Mouse (Mus musculus) cerebellum, adult 11 months (tissue): ENCODE results near the gene Chn1.

Experiments
- DNase-seq: peaks from one replicate; pipeline ENCODE4 v3.0.0; 2022

Chn1 gene

DNA sequence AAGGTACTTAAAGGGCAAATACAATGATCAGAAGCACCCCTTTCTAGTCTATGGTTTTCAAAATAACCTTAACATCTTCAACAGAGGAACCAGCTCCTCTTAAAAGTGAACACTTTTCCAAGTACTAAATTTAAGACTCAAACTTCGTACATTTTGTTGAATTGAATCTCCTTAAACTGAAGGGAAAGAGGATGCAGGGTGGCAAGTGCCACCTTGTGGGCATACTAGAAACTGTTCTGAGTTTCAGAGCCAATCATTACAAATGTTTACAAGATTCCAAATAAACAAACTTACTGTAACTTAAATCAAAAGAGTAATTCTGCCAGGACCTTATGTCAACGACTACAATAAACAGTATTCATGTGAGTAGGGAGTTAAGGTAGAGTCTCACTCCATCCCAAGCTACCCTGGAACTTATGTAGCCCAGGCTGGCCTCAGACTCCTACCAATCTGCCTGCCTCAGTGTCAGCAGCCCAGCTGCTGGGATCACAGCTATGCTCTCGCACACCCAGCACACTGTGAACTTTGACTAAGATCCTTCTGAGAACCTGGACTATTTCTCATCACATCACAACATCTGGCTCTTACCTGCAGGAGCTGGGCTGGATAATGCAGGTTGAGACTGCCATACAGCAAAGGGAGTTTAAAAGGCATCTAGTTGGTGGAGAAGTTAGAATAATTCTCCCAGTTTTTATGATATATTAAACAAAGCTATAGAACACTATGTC, 29.3 kb downstream of the Chn1 start:
- DNase-seq: no peak

DNA sequence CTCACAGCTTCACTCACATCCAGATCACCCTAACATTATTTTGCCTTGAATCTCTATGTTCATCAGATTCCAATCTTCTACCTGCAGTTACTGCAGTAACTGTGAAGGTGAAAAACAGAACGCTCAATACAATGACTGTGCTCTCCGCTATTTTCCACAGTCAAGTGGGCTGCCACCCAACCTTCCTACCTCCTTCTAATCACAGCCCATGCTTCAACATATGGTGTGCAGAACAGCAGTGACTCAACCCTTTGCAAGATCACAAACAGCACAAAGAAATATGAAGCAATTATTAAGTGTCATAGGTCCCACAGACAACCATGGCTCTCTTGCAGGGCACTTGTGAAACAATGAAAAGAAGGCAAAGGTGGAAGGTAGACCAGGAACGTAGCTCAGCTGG, 33.9 kb downstream of the Chn1 start:
- no peak for DNase-seq

DNA sequence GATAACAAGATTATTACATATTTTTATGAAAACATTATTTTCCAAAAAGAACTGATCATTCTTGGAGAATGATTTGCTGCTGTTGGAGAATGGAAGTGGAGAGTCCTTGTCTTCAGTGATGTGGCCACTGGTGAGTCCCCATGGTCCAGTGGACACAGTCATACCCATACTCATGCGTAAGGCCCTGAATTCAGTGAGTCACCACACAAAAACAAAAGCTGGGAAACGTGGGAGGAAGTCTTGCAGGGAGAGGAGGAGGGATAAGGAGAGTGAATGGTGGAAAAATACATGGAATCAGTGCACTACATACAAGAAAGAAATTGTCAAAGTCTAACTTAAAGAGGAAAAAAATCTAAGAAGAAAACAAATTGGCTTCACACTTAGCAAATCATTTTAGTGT, 47.3 kb downstream of the Chn1 start:
- DNase-seq: no peak

DNA sequence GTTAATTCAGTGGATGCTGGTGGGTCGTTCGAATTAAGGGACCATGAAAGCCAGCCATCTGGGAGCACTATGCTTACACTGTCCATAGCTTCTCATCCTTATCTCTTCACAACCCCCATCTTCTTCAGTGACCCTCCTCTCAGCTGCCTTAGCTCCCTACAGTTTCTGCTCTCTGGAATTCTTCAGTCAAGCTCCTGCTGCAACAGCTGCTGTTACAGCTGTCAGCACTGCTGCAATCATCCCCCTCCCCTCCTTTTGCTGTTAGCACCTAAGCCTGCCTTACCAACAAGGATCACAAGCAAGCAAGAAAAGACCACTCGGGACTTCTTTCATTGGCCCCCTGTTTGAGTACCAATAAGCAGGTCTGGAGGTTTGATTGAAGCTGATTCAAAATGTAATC, 50.2 kb downstream of the Chn1 start:
- DNase-seq: no peak

DNA sequence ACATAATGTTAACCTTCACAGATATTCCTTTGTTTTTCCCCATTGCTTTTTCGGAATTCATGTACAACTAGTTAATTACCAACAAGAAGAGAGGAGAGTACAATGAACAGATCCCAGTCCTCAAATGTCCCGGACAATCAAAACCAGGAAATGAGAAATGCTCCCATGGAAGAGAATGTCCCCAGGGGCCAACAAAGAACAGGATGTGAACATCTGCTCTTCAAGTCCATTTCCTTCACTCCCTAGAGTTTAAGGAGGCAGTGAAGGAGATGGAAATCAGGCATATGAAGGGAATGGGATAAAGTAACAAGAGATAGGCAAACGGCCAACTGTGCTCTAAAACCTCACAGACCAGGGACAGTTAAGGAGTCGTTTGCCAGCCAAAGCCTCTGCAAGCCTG, 53.3 kb downstream of the Chn1 start:
- DNase-seq: no peak

DNA sequence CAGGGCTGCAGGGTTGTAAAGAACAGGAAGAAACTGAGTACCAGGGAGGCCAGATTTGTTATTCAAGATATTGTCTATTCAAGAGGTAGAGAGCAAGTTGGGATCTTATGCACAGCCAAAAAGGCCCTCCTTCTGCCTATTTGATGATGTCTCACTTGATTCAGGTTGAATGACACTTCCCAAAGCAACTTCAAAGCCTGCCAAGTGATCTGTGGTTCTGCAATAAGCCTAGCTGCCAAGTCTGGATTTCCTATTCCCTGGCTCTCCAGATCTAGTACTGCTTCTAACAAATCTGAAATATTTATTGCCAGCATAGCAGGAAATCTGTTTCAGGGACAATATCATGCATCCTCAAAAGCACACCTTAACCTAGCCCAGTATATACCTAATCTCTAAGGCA, 62.7 kb downstream of the Chn1 start:
- no peak for DNase-seq

DNA sequence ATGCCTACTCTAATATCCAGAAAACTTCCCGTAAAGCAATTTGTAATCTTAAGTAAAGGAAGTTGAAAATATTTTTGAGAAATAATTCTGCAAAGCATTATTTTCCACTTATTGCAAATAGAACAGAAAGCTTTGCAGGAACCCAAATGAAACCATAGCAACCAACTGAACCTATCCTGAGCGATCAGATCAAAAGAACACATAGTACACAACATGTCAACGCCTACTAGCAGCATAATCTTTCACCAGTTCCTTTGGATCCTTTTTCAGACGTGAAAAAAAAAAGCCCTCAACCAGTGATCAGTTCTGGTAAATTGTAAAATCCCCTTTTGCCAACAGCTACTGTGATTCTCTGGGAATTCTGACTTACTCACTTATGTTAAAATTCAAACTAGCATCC, 82.1 kb downstream of the Chn1 start:
- no peak for DNase-seq

DNA sequence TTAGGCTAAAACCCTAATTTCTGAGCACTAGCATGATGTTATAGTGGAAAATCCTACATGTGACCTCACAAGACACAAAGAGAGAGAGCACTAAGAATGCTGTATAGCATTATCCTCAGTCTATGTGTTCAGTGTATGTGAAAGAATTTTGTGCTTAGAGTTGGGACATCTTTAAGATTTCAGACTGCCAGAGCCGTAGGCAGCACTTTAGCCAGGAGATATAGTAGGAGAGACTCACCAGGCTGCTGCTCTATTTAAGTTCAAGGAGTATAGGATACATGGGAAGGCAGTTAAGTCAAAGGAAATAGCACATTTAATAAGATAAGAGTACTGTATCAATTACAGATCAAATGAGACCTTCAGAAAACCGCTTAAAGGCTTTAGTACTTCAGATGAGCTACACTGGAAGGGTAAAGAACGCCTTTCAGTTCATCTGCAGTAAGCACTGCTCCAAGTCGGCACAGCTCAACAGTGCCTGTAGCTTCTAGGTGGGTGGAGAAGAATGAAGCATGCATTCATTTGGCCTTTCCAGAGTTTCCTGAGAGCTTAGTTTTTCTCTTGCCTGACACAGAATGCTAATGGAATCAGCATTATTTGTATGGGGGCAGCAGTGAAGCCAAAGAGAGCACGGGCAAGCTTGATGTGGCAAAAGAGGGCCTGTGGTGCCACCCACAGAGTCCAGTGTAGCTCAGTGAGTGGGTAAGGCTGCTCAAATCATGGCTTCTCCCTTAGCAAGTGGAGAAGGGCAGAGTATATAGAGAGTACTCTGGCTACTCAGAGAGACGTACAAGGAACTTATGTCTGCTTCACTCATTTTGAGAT, 84.2 kb downstream of the Chn1 start:
- no peak for DNase-seq

DNA sequence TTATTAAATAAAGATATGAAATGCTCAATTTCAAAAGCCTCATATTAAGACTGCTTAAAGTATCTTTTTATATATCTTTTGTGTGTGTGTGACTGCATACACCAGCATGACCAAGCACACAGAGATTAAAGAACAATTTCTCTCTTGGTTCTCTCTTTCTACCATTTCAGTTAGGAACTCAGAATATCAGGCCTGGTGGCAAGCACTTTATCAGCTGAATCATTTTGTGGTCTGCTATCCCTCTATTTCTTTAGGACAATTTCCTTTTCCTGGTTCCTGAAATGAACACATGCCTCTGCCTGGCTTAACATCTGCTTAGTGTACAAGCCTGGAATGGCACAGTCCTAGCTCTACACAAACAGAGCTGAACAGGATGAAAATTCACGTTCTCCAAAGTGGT, 92.6 kb downstream of the Chn1 start:
- DNase-seq: no peak

DNA sequence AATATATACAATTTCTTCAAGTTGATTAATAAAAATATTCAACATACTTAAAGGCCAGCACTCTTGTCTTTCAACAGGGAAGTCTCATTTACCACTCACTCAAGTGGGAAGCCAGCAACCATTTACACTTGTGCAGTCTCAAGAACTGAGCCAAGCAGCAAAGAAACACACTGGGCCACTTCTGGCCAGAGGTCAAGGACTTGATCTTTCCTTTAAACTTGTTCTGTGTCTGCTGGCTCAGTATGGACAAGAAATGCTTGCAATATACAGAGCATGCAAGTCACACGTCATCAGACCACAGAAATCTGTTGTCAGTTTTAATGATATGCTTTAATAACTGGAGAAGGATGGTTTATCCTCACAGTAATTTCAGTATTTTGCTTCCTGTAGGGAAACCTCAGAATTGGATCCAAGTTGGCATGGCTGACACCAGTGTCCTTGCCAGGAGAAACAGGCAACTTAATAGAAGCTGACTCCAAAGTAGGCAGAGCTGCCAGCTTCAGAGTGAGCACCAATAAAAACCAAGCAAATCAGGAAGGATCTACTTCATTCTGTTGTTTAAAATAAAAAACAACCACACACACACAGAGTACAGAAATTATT, 94.6 kb downstream of the Chn1 start:
- DNase-seq: no peak

DNA sequence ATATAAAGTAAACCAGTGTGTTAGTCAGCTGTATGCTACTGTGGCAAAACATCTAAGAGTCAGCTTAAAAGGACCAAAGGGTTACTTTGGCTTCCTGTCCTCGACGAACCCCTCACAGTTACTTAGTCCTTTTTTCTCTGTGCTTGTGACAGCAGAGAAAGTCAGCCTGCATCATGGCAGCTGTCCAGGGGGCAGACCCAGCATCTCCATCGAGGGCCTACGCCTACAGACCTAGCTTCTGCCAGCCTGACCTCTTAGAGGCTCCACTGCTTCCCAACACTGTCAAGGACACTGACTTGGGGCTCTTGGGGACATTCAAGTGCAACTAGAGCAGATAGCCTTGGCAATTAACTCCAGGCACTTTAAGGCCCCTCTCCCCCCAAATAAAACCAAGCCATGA, 106.5 kb downstream of the Chn1 start:
- no peak for DNase-seq

DNA sequence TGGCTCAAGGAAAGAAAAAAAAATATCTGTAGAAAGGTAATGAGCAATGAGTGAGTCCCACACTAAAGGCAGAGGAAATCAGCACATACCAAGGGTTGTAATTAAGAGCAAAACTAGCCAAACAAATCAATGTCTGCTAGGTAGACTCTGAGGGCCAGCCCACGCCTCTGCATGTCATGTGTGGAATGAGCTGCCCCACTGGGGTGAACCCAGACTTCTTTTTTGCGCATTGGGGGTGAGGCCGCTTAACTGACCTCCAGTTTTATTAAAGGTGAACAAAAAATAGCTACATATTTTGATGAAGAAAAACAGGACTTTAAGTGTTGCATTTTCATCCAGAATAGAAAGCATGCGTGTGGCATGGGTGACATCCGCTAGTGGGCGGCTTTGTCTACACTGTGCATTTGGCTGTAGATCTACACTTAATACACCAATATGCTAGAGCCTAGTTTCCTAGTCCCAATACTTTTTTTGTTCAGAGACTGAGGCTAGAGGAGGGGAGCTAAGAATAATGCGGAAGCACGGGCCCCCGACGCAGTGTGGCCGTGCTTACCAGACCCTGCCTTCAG, 114.5 kb downstream of the Chn1 start:
- DNase-seq: no peak

DNA sequence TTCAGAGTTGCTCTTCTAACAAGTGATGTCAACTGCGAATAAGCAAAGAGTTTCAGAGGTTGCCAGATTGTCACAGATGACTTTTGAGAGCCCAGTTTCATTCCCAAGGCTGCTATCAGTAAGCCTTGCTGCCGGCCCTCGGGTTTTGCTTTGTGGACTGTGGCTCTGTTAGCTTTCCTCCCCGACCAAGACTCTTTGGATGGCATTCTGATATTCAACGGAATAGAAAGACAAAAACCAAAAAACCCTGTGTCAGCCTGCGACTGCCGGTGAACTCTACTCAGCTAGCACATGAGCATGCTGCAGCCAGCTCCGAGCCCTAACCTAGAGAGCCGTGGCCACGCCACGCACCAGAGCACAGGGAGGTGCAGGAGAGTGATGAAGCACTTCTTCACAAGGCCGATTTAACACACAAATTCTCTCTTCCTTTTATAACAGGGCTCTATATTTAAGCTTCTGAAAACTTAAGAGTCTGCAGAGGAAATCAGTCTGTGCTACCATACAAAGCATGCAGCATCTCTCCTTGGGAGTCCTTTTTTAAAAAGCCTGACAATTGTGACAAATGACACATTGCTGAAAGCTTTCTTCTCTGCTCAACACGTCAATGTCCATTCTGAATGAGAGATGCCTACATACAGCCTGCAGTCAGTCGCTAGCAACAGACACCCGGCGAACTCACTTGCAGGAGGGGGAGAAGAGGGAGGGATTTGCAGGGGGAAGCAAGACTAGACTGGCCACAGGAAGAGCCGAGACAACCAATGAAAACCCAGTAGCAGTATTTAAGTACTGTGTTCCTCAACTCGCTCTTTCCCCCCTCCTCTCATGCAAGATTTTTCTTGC, 115.2 kb downstream of the Chn1 start:
- peak; percentile 24 for DNase-seq

DNA sequence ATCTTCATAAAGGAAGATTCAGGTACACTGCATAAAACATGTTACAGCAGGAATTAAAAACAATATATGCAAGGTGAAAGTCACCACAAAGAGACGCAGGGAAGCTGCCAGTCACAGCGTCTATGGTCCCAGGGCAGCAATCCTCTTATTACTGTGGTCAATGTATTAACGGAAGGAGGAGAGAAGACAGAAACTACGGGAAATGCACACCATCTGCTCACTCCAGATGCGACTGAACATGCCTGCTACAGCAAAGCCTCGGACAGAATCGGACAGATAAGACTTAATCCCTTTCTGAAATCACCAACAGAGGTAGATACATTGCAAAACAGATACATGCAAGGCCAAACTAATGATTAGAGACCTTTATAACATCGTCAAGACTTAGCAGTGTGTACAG, 116.1 kb downstream of the Chn1 start:
- DNase-seq: no peak

DNA sequence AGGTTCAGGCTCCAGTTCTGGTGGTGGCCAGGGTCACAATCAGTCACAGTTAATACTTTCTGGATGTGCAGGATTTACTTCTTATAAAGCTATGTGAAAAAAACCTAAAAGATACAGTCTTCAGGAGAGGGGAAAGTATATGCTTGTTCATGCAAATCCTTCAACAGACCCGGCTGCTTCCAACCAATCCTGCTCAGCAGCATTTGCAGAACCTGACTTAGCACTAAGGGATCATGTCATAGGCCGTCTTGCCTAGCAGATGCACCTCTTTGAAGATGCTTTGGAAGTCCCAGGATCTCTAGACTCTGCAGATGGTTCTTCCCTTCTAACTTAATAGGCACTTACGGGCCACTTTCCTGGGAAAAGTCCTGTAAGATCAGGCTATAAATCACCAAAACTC, 117.2 kb downstream of the Chn1 start:
- DNase-seq: no peak

DNA sequence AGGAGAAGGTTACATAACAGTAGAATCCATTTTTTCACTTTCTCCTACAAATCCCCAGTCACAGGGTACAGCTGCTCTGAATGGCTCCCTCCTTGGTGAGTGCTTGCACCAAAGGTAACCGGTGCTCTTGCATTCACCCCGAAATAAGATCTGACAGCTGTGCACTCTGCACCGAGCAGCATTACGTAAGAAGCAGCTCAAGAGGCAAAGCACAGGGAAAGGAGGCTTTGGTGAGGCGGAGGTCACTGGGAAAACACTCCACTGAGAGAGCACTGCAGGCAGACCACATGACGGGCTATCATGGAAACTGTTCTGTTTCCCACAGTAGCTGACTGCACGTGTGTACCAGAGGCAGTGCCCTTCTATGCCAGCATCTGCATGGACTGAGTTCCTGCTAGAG, 118.0 kb downstream of the Chn1 start:
- peak; percentile 15 for DNase-seq

DNA sequence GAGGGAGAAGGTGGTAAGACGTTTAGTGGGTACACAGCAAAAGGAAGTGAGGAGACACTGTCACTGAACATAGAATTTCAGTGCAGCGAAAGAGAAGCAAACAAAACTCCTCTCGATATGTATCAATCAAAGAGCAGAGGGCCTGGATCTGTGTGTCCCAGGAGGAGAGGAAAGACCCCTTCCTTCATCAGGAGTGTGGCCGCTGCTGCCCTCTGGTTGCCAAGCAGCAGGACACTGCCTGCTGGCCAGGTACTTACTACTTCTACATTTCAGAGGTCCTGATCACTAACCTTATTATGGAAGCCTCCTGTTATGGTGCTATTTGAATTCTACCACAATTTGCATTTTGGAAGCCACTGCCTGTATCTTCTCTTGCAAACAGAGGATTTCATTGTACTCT, 119.5 kb downstream of the Chn1 start:
- no peak for DNase-seq

DNA sequence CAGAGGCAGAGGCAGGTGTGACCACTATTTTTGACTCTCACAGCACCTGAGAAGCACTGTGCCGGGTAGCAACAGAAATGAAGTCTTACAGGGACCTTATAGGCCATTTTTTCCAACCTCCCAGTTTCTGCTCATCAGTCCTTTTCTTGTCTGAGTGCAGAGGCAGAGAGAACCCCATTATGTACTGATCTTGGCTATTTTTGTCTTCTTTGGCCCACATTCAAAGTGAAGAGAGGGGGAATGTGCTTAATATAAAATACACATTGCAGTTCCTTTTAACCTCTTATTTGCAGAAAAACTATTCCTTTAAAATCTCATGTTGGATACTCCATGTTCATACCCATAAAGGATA, 120.3 kb downstream of the Chn1 start:
- DNase-seq: no peak

DNA sequence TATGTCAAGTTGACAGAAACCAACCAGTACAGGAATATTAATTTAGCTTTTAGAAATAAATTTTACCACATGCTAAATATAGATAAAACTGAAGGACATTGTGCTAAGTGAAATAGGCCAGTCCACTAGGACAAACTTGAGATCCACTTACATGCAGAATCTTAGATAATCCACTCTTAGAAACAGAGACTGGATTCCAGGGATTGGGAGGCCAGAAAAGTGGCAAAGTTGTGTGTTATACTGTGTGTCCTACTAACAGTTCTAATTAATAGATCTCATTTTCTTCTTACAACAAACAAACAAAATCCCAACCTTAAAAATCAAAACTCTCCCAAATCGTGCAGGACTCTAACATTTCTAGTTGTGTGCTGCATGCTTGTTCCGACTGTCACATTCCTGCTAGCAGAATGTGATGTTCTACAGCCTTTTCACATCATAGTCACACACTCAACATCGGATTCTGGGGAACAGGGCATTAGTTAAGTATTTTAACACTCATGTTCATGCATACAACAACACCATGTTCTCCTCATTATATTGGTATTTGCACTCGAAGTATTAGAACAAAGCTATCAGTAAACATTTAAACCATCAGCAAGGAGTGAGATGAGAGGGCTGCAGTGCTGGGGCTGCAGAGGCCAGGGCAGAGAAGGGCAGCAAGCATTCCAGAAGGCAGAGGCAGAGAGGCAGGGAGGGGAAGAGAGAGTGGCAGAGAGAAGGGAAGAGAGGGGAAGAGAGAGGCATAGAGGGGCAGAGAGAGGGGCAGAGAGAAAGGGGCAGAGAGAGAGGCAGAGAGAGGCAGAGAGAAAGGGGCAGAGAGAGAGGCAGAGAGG, 120.9 kb downstream of the Chn1 start:
- DNase-seq: no peak

DNA sequence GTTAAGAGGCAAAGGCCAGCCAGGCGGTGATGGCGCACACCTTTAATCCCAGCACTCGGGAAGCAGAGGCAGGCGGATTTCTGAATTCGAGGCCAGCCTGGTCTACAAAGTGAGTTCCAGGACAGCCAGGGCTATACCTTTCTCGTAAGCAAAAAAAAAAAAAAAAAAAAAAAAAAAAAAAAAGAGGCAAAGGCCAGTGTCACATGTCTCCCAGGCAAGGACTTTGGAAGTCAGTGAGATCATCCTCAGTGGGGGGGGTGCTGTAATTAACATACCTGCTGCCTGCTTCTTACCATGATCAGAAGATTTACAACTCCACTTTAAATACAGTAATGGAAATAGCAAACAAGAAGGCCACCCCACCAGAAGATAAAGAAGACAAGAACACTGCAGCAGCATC, 137.5 kb downstream of the Chn1 start:
- no peak for DNase-seq

DNA sequence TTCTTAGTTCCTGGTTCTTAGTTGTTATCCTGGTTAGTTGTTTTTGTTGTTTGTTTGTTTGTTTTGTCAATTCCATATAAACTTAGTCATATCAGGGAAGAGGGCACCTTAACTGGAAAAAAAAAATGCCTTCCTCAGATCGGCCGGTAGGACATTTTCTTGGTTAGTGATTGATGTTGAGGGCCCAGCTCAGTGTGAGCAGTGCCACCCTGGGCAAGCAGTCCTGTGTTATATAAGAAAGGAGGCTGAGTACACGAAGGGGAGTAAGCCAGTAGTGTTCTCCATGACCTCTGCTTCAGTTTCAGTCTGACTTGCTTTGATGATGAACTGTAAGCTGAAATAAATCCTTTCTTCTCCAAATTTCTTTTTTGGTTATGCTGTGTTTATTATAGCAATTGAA, 138.8 kb downstream of the Chn1 start:
- no peak for DNase-seq

DNA sequence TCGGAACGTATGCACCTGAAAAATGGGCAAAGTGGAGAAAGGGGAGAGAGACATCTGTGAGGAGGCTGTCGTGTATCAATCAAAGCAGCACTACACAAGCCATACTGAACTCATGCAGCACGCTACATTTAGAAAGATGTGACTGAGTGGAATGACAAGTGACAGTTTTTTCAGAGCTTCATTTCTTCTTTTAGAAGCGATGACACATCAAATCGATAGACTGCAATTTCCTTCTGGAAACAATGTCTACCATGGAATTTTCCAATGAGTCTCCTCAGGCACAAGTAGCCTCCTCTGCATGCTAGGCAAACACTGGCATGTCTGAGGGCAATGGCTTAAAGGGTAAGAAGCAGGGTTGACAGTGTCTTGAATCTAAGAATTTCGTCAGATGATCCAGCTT, 143.3 kb downstream of the Chn1 start:
- no peak for DNase-seq
